In genomic region chr16:90747143-90747542, GRCm38 (mm10) we compare ENCODE assay signal across 12 mouse cellular contexts. TPM values are rescaled to one million over a fixed set of nuclear protein-coding genes. Genes with fewer than 3 reads are reported as not detected.
DNase-seq lines count a peak whose midpoint lies in the region; ATAC-seq and TF ChIP-seq lines count a peak whose summit lies in the region.
"Had no signal": no experiment of that assay in that cellular context is flagged by ENCODE, and none has a peak within 500 bp of the region (broad histone marks: within the 10 kb centered on the region; RNA-seq: fewer than 3 reads in every experiment).

No protein-coding gene starts in this region.

- no peaks in the 10 kb centered on the region for H3K9me3 ChIP-seq in hindbrain, embryonic 10.5 days
- no peaks in the 10 kb centered on the region for H3K9me3 ChIP-seq in hindbrain, embryonic 11.5 days (ENCODE audit: control insufficient read depth, low read length)
- H3K9me3 ChIP-seq in MEL (replicated peaks; ENCODE audit: insufficient read depth, low read length): no peaks in the 10 kb centered on the region
- no peaks in the 10 kb centered on the region for H3K9me3 ChIP-seq in heart, embryonic 12.5 days (replicated peaks)
- no peaks in the 10 kb centered on the region for H3K9me3 ChIP-seq in liver, embryonic 12.5 days (replicated peaks)
- no peaks in the 10 kb centered on the region for H3K9me3 ChIP-seq in hindbrain, embryonic 16.5 days (ENCODE audit: control insufficient read depth, low read length)
- H3K9me3 ChIP-seq: embryonic facial prominence, embryonic 12.5 days; limb, embryonic 15.5 days had no signal

- no peak overlapping the region for H3K4me3 ChIP-seq in hindbrain, embryonic 10.5 days
- no peak overlapping the region for H3K4me3 ChIP-seq in hindbrain, embryonic 11.5 days (ENCODE audit: low read depth, low read length)
- peak overlapping the region; percentile 41 to 51 for H3K4me3 ChIP-seq in MEL (ENCODE audit: control insufficient read depth in 1 of 2, insufficient read depth in 1 of 2, low read depth in 2 of 2, low read length in 2 of 2)
- H3K4me3 ChIP-seq in heart, embryonic 12.5 days: no peak overlapping the region
- no peak overlapping the region for H3K4me3 ChIP-seq in liver, embryonic 12.5 days
- H3K4me3 ChIP-seq in thymus, adult 2 months (ENCODE audit: control insufficient read depth, insufficient read depth, low read length): no peak overlapping the region
- no peak overlapping the region for H3K4me3 ChIP-seq in hindbrain, embryonic 16.5 days (ENCODE audit: low read length)
- H3K4me3 ChIP-seq: embryonic facial prominence, embryonic 12.5 days; limb, embryonic 15.5 days had no signal

- H3K9ac ChIP-seq in hindbrain, embryonic 11.5 days (ENCODE audit: low read depth, low read length): no peak overlapping the region
- H3K9ac ChIP-seq in MEL (ENCODE audit: control insufficient read depth, low read depth, low read length, poor library complexity, severe bottlenecking): peak overlapping the region; percentile 54
- no peak overlapping the region for H3K9ac ChIP-seq in heart, embryonic 12.5 days
- H3K9ac ChIP-seq in liver, embryonic 12.5 days: no peak overlapping the region
- H3K9ac ChIP-seq in hindbrain, embryonic 16.5 days (ENCODE audit: low read depth, low read length): no peak overlapping the region
- H3K9ac ChIP-seq: embryonic facial prominence, embryonic 12.5 days; limb, embryonic 15.5 days had no signal

- no peak for TF ChIP-seq CTCF in MEL (IDR thresholded peaks at IDR 0.05 in 2 of 3, conservative IDR thresholded peaks at IDR 0.05 in 1 of 3; ENCODE audit: control insufficient read depth in 1 of 3, insufficient read depth in 1 of 3, low read depth in 2 of 3, low read length in 3 of 3, poor library complexity in 1 of 3, severe bottlenecking in 1 of 3)
- TF ChIP-seq CTCF in thymus, adult 2 months (IDR thresholded peaks at IDR 0.05; ENCODE audit: borderline replicate concordance, control insufficient read depth, extremely low read depth, insufficient read depth, low read length, poor library complexity): no peak

- WGBS in hindbrain, embryonic 10.5 days: 92% methylated on average over 6 of the region's 6 CpGs
- WGBS in hindbrain, embryonic 11.5 days: 84% methylated on average over 6 of the region's 6 CpGs
- 57% methylated on average over 6 of the region's 6 CpGs for WGBS in heart, embryonic 12.5 days
- WGBS in liver, embryonic 12.5 days (ENCODE audit: insufficient replicate concordance): 52% methylated on average over 6 of the region's 6 CpGs
- WGBS in thymus, adult 2 months: 80% methylated on average over 6 of the region's 6 CpGs
- 89% methylated on average over 6 of the region's 6 CpGs for WGBS in hindbrain, embryonic 16.5 days

- no peak for TF ChIP-seq POLR2A in MEL (IDR thresholded peaks at IDR 0.05; ENCODE audit: control insufficient read depth in 1 of 2, insufficient read depth in 1 of 2, low read depth in 1 of 2, low read length in 2 of 2, poor library complexity in 1 of 2)
- TF ChIP-seq POLR2A in thymus, adult 2 months (IDR thresholded peaks at IDR 0.05; ENCODE audit: control insufficient read depth, extremely low read depth, insufficient read depth, low read length, poor library complexity): no peak

- H3K79me2 ChIP-seq in MEL (ENCODE audit: control insufficient read depth, insufficient read depth, low read length, poor library complexity): no peaks in the 10 kb centered on the region; the same call in 1 of the 2 replicates

- no peaks in the 10 kb centered on the region for H3K27me3 ChIP-seq in hindbrain, embryonic 10.5 days (ENCODE audit: insufficient read depth, poor library complexity, severe bottlenecking)
- no peaks in the 10 kb centered on the region for H3K27me3 ChIP-seq in hindbrain, embryonic 11.5 days (ENCODE audit: control insufficient read depth, insufficient read depth, low read length)
- H3K27me3 ChIP-seq in MEL (ENCODE audit: control insufficient read depth in 1 of 2, insufficient read depth in 2 of 2, low read length in 2 of 2): no peaks in the 10 kb centered on the region
- no peaks in the 10 kb centered on the region for H3K27me3 ChIP-seq in heart, embryonic 12.5 days (replicated peaks)
- no peaks in the 10 kb centered on the region for H3K27me3 ChIP-seq in liver, embryonic 12.5 days (replicated peaks)
- H3K27me3 ChIP-seq in thymus, adult 2 months (ENCODE audit: control insufficient read depth, insufficient read depth, low read length): no peaks in the 10 kb centered on the region
- no peaks in the 10 kb centered on the region for H3K27me3 ChIP-seq in hindbrain, embryonic 16.5 days (replicated peaks; ENCODE audit: control insufficient read depth, insufficient read depth, low read length)
- H3K27me3 ChIP-seq: embryonic facial prominence, embryonic 12.5 days; limb, embryonic 15.5 days had no signal

- no peak for ATAC-seq in hindbrain, embryonic 11.5 days (ENCODE audit: low FRiP score)
- ATAC-seq in heart, embryonic 12.5 days (ENCODE audit: insufficient number of reproducible peaks, low FRiP score): peak; percentile 46; the same call in 1 of the 2 replicates
- ATAC-seq in liver, embryonic 12.5 days: no peak
- no peak for ATAC-seq in hindbrain, embryonic 16.5 days

- H3K4me1 ChIP-seq in hindbrain, embryonic 10.5 days (replicated peaks): peaks cover 39% of the 10 kb centered on the region
- H3K4me1 ChIP-seq in hindbrain, embryonic 11.5 days (replicated peaks; ENCODE audit: control insufficient read depth, insufficient read depth, low read length): no peaks in the 10 kb centered on the region; the same call in 1 of the 2 replicates
- peaks cover 7 to 29% of the 10 kb centered on the region in 2 experiments for H3K4me1 ChIP-seq in MEL (ENCODE audit: control insufficient read depth in 1 of 2, insufficient read depth in 2 of 2, low read length in 2 of 2)
- peaks cover 56% of the 10 kb centered on the region for H3K4me1 ChIP-seq in heart, embryonic 12.5 days (replicated peaks)
- H3K4me1 ChIP-seq in liver, embryonic 12.5 days: peaks cover 89% of the 10 kb centered on the region
- H3K4me1 ChIP-seq in thymus, adult 2 months (replicated peaks; ENCODE audit: control insufficient read depth, insufficient read depth, low read length): peaks cover 2% of the 10 kb centered on the region; the same call in 1 of the 2 replicates
- no peaks in the 10 kb centered on the region for H3K4me1 ChIP-seq in hindbrain, embryonic 16.5 days (ENCODE audit: control insufficient read depth, insufficient read depth, low read depth, low read length)
- H3K4me1 ChIP-seq: limb, embryonic 15.5 days had no signal

- TF ChIP-seq RAD21 in MEL (IDR thresholded peaks at IDR 0.05; ENCODE audit: low read depth, low read length): no peak

- peak overlapping the region; percentile 30; the same call in 1 of the 2 replicates for H3K27ac ChIP-seq in hindbrain, embryonic 10.5 days
- H3K27ac ChIP-seq in hindbrain, embryonic 11.5 days (ENCODE audit: low read depth, low read length): no peak overlapping the region
- peak overlapping the region; percentile 73 for H3K27ac ChIP-seq in MEL (ENCODE audit: control insufficient read depth, low read depth, low read length)
- H3K27ac ChIP-seq in heart, embryonic 12.5 days (ENCODE audit: poor library complexity, severe bottlenecking): no peak overlapping the region
- peak overlapping the region; percentile 41 for H3K27ac ChIP-seq in liver, embryonic 12.5 days
- no peak overlapping the region for H3K27ac ChIP-seq in thymus, adult 2 months (ENCODE audit: control insufficient read depth, insufficient read depth, low read length)
- H3K27ac ChIP-seq in hindbrain, embryonic 16.5 days (ENCODE audit: low read depth, low read length): no peak overlapping the region
- H3K27ac ChIP-seq: embryonic facial prominence, embryonic 12.5 days; limb, embryonic 15.5 days had no signal

- H3K4me2 ChIP-seq in hindbrain, embryonic 11.5 days (replicated peaks; ENCODE audit: low read depth, low read length): no peak overlapping the region
- H3K4me2 ChIP-seq in heart, embryonic 12.5 days: no peak overlapping the region
- no peak overlapping the region for H3K4me2 ChIP-seq in liver, embryonic 12.5 days
- no peak overlapping the region for H3K4me2 ChIP-seq in hindbrain, embryonic 16.5 days (ENCODE audit: low read length)
- H3K4me2 ChIP-seq: embryonic facial prominence, embryonic 12.5 days; limb, embryonic 15.5 days had no signal

- DNase-seq in hindbrain, embryonic 10.5 days (ENCODE audit: low spot score): no peak
- DNase-seq in hindbrain, embryonic 11.5 days (ENCODE audit: low spot score): no peak
- peak; percentile 90 for DNase-seq in MEL (ENCODE audit: low read depth, low spot score)
- DNase-seq in thymus, adult 2 months: no peak
- DNase-seq in urinary bladder, postnatal 14 days (ENCODE audit: low spot score): no peak
- DNase-seq: kidney, adult 11 months had no signal

- peak; percentile 45 to 51; a peak in 3 of 4 replicates for TF ChIP-seq EP300 in MEL (IDR thresholded peaks at IDR 0.05; ENCODE audit: low read depth in 1 of 2, low read length in 2 of 2)

- H3K36me3 ChIP-seq in hindbrain, embryonic 10.5 days: peaks cover 18% of the 10 kb centered on the region
- H3K36me3 ChIP-seq in hindbrain, embryonic 11.5 days (ENCODE audit: control insufficient read depth, insufficient read depth, low read length): no peaks in the 10 kb centered on the region
- peaks cover 0 to 9% of the 10 kb centered on the region in 2 experiments; a peak in 3 of 4 replicates for H3K36me3 ChIP-seq in MEL (ENCODE audit: control insufficient read depth in 1 of 2, insufficient read depth in 2 of 2, low read length in 2 of 2)
- peaks cover 18% of the 10 kb centered on the region for H3K36me3 ChIP-seq in heart, embryonic 12.5 days
- peaks cover 90% of the 10 kb centered on the region for H3K36me3 ChIP-seq in liver, embryonic 12.5 days
- no peaks in the 10 kb centered on the region for H3K36me3 ChIP-seq in thymus, adult 2 months (ENCODE audit: control insufficient read depth, insufficient read depth, low read length)
- H3K36me3 ChIP-seq in hindbrain, embryonic 16.5 days (ENCODE audit: control insufficient read depth, insufficient read depth, low read length): no peaks in the 10 kb centered on the region; the same call in 1 of the 2 replicates

RNA-seq across cellular contexts. Expression of gene Mrap, which starts 9.1 kb away (rescaled TPM):
- 1.9 and 3.0 TPM in 2 replicates for polyA plus RNA-seq in hindbrain, embryonic 10.5 days (2016; fragmentation: Nextera tagmentation; extraction: Ambion mirVana)
- polyA plus RNA-seq in hindbrain, embryonic 11.5 days (2014; fragmentation: Nextera tagmentation; extraction: Ambion mirVana): 0.43 and 0.49 TPM in 2 replicates
- total RNA-seq in MEL (2012; rRNA removed): 0.59 and 0.92 TPM in 2 replicates
- polyA plus RNA-seq in MEL (2012; ENCODE audit: insufficient read depth in 1 of 2, insufficient read length in 2 of 2, low read depth in 1 of 2, low replicate concordance in 2 of 2, missing spikeins in 1 of 2): 1 to 10 TPM in 1 of 2 experiments, not detected in 1; 2.2 TPM
- polyA plus RNA-seq in heart, embryonic 12.5 days (2016; fragmentation: Nextera tagmentation; extraction: Ambion mirVana): 26.3 and 26.4 TPM in 2 replicates
- 68.2 and 69.9 TPM in 2 replicates for polyA plus RNA-seq in liver, embryonic 12.5 days (2016; fragmentation: Nextera tagmentation; extraction: Ambion mirVana)
- polyA plus RNA-seq in thymus, adult 2 months (2012; rRNA removed): 39.0 and 41.1 TPM in 2 replicates
- 0.74 and 0.98 TPM in 2 replicates for polyA plus RNA-seq in hindbrain, embryonic 16.5 days (2015; fragmentation: Nextera tagmentation; extraction: Ambion mirVana)
- polyA plus RNA-seq: C2C12 had no signal

RNA-seq across cellular contexts. Expression of gene Mis18a, which starts 19.9 kb away (rescaled TPM):
- 81.0 and 96.2 TPM in 2 replicates for polyA plus RNA-seq in hindbrain, embryonic 10.5 days (2016; fragmentation: Nextera tagmentation; extraction: Ambion mirVana)
- polyA plus RNA-seq in hindbrain, embryonic 11.5 days (2014; fragmentation: Nextera tagmentation; extraction: Ambion mirVana): 78.8 and 82.9 TPM in 2 replicates
- total RNA-seq in MEL (2012; rRNA removed): 46.2 and 48.3 TPM in 2 replicates
- polyA plus RNA-seq in MEL (2012; ENCODE audit: insufficient read depth in 1 of 2, insufficient read length in 2 of 2, low read depth in 1 of 2, low replicate concordance in 2 of 2, missing spikeins in 1 of 2): 10 to 100 TPM in 1 of 2 experiments, not detected in 1; 43.8 TPM
- 36.9 and 38.9 TPM in 2 replicates for polyA plus RNA-seq in heart, embryonic 12.5 days (2016; fragmentation: Nextera tagmentation; extraction: Ambion mirVana)
- 55.9 and 58.8 TPM in 2 replicates for polyA plus RNA-seq in liver, embryonic 12.5 days (2016; fragmentation: Nextera tagmentation; extraction: Ambion mirVana)
- 44.7 and 46.3 TPM in 2 replicates for polyA plus RNA-seq in thymus, adult 2 months (2012; rRNA removed)
- 26.4 and 31.3 TPM in 2 replicates for polyA plus RNA-seq in hindbrain, embryonic 16.5 days (2015; fragmentation: Nextera tagmentation; extraction: Ambion mirVana)

Comparison
In these comparisons a context has a peak if more than half of its experiments do, and no peak if none do; other contexts are left out.
1. H3K27ac ChIP-seq: peak in hindbrain, embryonic 10.5 days (single experiment), MEL (single experiment) and liver, embryonic 12.5 days (single experiment); none in hindbrain, embryonic 11.5 days (single experiment), heart, embryonic 12.5 days (single experiment), thymus, adult 2 months (single experiment) and hindbrain, embryonic 16.5 days (single experiment).
2. H3K4me3 ChIP-seq: peak in MEL (2 of 2); none in hindbrain, embryonic 10.5 days (single experiment), hindbrain, embryonic 11.5 days (single experiment), heart, embryonic 12.5 days (single experiment), liver, embryonic 12.5 days (single experiment), thymus, adult 2 months (single experiment) and hindbrain, embryonic 16.5 days (single experiment).